Mouse (Mus musculus): ENCODE data around the gene Coa7.

- TF ChIP-seq EP300 (IDR thresholded peaks at IDR 0.05; ENCODE audit: low read depth) (no peak), CTCF (IDR thresholded peaks at IDR 0.05; ENCODE audit: low read depth) (no peak)
Observed at GRCm38 (mm10) chr4:108350819-108351218, 22.9 kb downstream of the Coa7 start.
